8 mouse cellular contexts compared by ENCODE assay signal in the genomic region with DNA sequence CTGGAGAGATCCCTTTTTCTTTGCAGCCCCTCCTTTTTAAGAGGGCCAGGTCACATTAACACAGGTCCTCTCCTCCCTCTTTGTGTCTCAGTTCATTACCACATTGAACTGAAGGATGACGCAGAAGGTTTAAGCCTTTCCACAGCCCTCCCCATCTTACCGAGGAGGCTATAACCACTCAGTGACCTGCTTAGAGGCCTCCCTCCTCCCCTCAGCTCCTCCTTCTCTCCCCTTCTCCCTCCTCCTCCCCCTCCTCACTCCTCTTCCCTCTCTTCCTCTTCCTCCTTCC. TPM values are rescaled to one million over a fixed set of nuclear protein-coding genes. Genes with fewer than 3 reads are reported as not detected.
DNase-seq lines count a peak whose midpoint lies in the region; ATAC-seq and TF ChIP-seq lines count a peak whose summit lies in the region.

No protein-coding gene starts in this region.

- no peaks in the 10 kb centered on the region for H3K9me3 ChIP-seq in heart, embryonic 14.5 days (ENCODE audit: control insufficient read depth, low read length)
- no peaks in the 10 kb centered on the region for H3K9me3 ChIP-seq in ES-E14 (ENCODE audit: control insufficient read depth, insufficient read depth, low read depth, low read length)
- no peaks in the 10 kb centered on the region for H3K9me3 ChIP-seq in forebrain, embryonic 15.5 days
- no peaks in the 10 kb centered on the region for H3K9me3 ChIP-seq in liver, embryonic 13.5 days (replicated peaks)

- H3K36me3 ChIP-seq in heart, embryonic 14.5 days (ENCODE audit: control insufficient read depth, insufficient read depth, low read length), result no peaks in the 10 kb centered on the region
- no peaks in the 10 kb centered on the region for H3K36me3 ChIP-seq in ES-E14 (ENCODE audit: control insufficient read depth, insufficient read depth, low read length, poor library complexity, severe bottlenecking)
- no peaks in the 10 kb centered on the region for H3K36me3 ChIP-seq in forebrain, embryonic 15.5 days
- no peaks in the 10 kb centered on the region for H3K36me3 ChIP-seq in liver, embryonic 13.5 days

- peak overlapping the region; percentile 98 to 100 for H3K27ac ChIP-seq in heart, embryonic 14.5 days (replicated peaks in 1 of 2; ENCODE audit: control insufficient read depth in 1 of 2, insufficient read depth in 1 of 2, low read depth in 2 of 2, low read length in 2 of 2)
- peak overlapping the region; percentile 64; the same call in 1 of the 2 replicates for H3K27ac ChIP-seq in ES-E14 (ENCODE audit: insufficient read depth, low read depth, low read length, poor library complexity, severe bottlenecking)
- peak overlapping the region; percentile 46 for H3K27ac ChIP-seq in forebrain, embryonic 15.5 days (replicated peaks)
- H3K27ac ChIP-seq in liver, embryonic 13.5 days, result peak overlapping the region; percentile 61

- H3K4me2 ChIP-seq in heart, embryonic 14.5 days (ENCODE audit: low read length), result peak overlapping the region; percentile 44
- H3K4me2 ChIP-seq in forebrain, embryonic 15.5 days (replicated peaks), result no peak overlapping the region
- no peak overlapping the region for H3K4me2 ChIP-seq in liver, embryonic 13.5 days

- no peaks in the 10 kb centered on the region for H3K27me3 ChIP-seq in heart, embryonic 14.5 days (ENCODE audit: control insufficient read depth, insufficient read depth, low read length)
- H3K27me3 ChIP-seq in forebrain, embryonic 15.5 days, result no peaks in the 10 kb centered on the region
- peaks cover 10% of the 10 kb centered on the region for H3K27me3 ChIP-seq in liver, embryonic 13.5 days

- H3K4me3 ChIP-seq in heart, embryonic 14.5 days (ENCODE audit: control insufficient read depth in 1 of 2, insufficient read depth in 1 of 2, low read depth in 1 of 2, low read length in 2 of 2), result no peak overlapping the region
- no peak overlapping the region for H3K4me3 ChIP-seq in ES-E14 (ENCODE audit: insufficient read depth in 1 of 2, low read depth in 1 of 2, low read length in 2 of 2, poor library complexity in 1 of 2, severe bottlenecking in 1 of 2)
- H3K4me3 ChIP-seq in forebrain, embryonic 15.5 days, result no peak overlapping the region
- H3K4me3 ChIP-seq in liver, embryonic 13.5 days (replicated peaks), result no peak overlapping the region

- WGBS in heart, embryonic 14.5 days, result 11% methylated on average over 2 of the region's 2 CpGs
- WGBS in forebrain, embryonic 15.5 days, result 49% methylated on average over 2 of the region's 2 CpGs
- WGBS in liver, embryonic 13.5 days (ENCODE audit: insufficient replicate concordance), result 55% methylated on average over 2 of the region's 2 CpGs

- in situ Hi-C loops in ES-E14 (cut with MboI; ENCODE audit: low sequenced_read_pairs in 2 of 2, unreplicated experiment in 2 of 2), result no loop called here

- peak; percentile 17; the same call in 1 of the 2 replicates for ATAC-seq in heart, embryonic 14.5 days (ENCODE audit: insufficient number of reproducible peaks, insufficient read depth, low FRiP score, low read depth)
- ATAC-seq in forebrain, embryonic 15.5 days (replicated peaks), result no peak
- ATAC-seq in liver, embryonic 13.5 days (ENCODE audit: low read depth), result no peak

- peak overlapping the region; percentile 70 for H3K9ac ChIP-seq in heart, embryonic 14.5 days (ENCODE audit: low read length)
- peak overlapping the region; percentile 26; the same call in 1 of the 2 replicates for H3K9ac ChIP-seq in ES-E14 (ENCODE audit: insufficient read depth, low read depth, low read length, poor library complexity, severe bottlenecking)
- H3K9ac ChIP-seq in forebrain, embryonic 15.5 days (replicated peaks), result no peak overlapping the region
- H3K9ac ChIP-seq in liver, embryonic 13.5 days, result no peak overlapping the region

- no peak for DNase-seq in heart, adult 11 months
- DNase-seq in ES-E14 (ENCODE audit: low read depth, low spot score), result no peak
- no peak for DNase-seq in liver, embryonic 13.5 days
- DNase-seq in cerebellum, postnatal 36 days, result no peak
- DNase-seq in adrenal gland, adult 18-20 months (ENCODE audit: low spot score in 2 of 2), result no peak
- DNase-seq in adrenal gland, postnatal 36 days, result no peak

- H3K4me1 ChIP-seq in heart, embryonic 14.5 days (ENCODE audit: control insufficient read depth in 2 of 2, insufficient read depth in 2 of 2, low read length in 2 of 2), result peaks cover 48 to 52% of the 10 kb centered on the region in 2 experiments
- H3K4me1 ChIP-seq in ES-E14 (ENCODE audit: control insufficient read depth in 2 of 2, insufficient read depth in 2 of 2, low read length in 2 of 2, poor library complexity in 1 of 2), result peaks cover 11 to 36% of the 10 kb centered on the region in 2 experiments; a peak in 3 of 4 replicates
- 0 out of 2 replicates have a peak, but pooled peaks cover 11% of the 10 kb centered on the region for H3K4me1 ChIP-seq in forebrain, embryonic 15.5 days
- peaks cover 17% of the 10 kb centered on the region for H3K4me1 ChIP-seq in liver, embryonic 13.5 days (replicated peaks)

TF ChIP-seq in ES-E14, 5 proteins besides CTCF, POLR2A, EP300 and RAD21:
- TF ChIP-seq ZNF384 (IDR thresholded peaks at IDR 0.05; ENCODE audit: low read depth, low read length) (no peak), CHD2 (IDR thresholded peaks at IDR 0.05; ENCODE audit: low read depth, low read length) (no peak), ZC3H11A (IDR thresholded peaks at IDR 0.05; ENCODE audit: borderline replicate concordance, low read depth, low read length) (no peak), HCFC1 (IDR thresholded peaks at IDR 0.05; ENCODE audit: borderline replicate concordance, insufficient read depth, low read length) (no peak), MAFK (IDR thresholded peaks at IDR 0.05; ENCODE audit: insufficient read depth, low read depth, low read length) (no peak)

RNA-seq across cellular contexts. Expression of gene Apol6, which starts 7.6 kb away (rescaled TPM):
- polyA plus RNA-seq in heart, embryonic 14.5 days (2014; fragmentation: Nextera tagmentation; extraction: Ambion mirVana), result 0.19 TPM in 2 replicates
- 3.0 and 3.3 TPM in 2 replicates for total RNA-seq in ES-E14 (2012; rRNA removed)
- polyA plus RNA-seq in forebrain, embryonic 15.5 days (2015; fragmentation: Nextera tagmentation; extraction: Ambion mirVana), result not detected in 2 replicates
- 0.19 and 0.36 TPM in 2 replicates for polyA plus RNA-seq in liver, embryonic 13.5 days (2015; fragmentation: Nextera tagmentation; extraction: Ambion mirVana)
- total RNA-seq in adrenal gland, adult 18-20 months (2021), result 10 to 100 TPM; 11.1 to 65.3 TPM
- total RNA-seq in adrenal gland, postnatal 36 days (2021), result 10 to 100 TPM; 12.9 to 22.4 TPM

RNA-seq across cellular contexts. Expression of gene Mb, which starts 13.5 kb away (rescaled TPM):
- 807 and 810 TPM in 2 replicates for polyA plus RNA-seq in heart, embryonic 14.5 days (2014; fragmentation: Nextera tagmentation; extraction: Ambion mirVana)
- 0.32 TPM in 1 of 2 replicates, not detected in the other for total RNA-seq in ES-E14 (2012; rRNA removed)
- polyA plus RNA-seq in forebrain, embryonic 15.5 days (2015; fragmentation: Nextera tagmentation; extraction: Ambion mirVana), result 0.31 TPM in 1 of 2 replicates, not detected in the other
- 0.39 and 0.98 TPM in 2 replicates for polyA plus RNA-seq in liver, embryonic 13.5 days (2015; fragmentation: Nextera tagmentation; extraction: Ambion mirVana)
- total RNA-seq in adrenal gland, adult 18-20 months (2021), result 1 to 10 TPM; 4.7 to 7.8 TPM
- total RNA-seq in adrenal gland, postnatal 36 days (2021), result 1 to 10 TPM in 1 of 2 experiments, under 1 TPM in 1; 0.43 to 1.7 TPM

Comparison
In these comparisons a context has a peak if more than half of its experiments do, and no peak if none do; other contexts are left out.
1. H3K27ac ChIP-seq: peak in every context shown above with its lines; median percentile 99 in heart, embryonic 14.5 days; 64 in ES-E14; 61 in liver, embryonic 13.5 days; 46 in forebrain, embryonic 15.5 days.
2. H3K9ac ChIP-seq: peak in heart, embryonic 14.5 days (single experiment) and ES-E14 (single experiment); none in forebrain, embryonic 15.5 days (single experiment) and liver, embryonic 13.5 days (single experiment).